Mouse (Mus musculus): ENCODE data around the gene Utp14a. TPM values are rescaled to one million over a fixed set of nuclear protein-coding genes. Genes with fewer than 3 reads are reported as not detected.

Utp14a gene
- total and polyA plus RNA-seq, 3 experiments: 15.2 to 113 (median 68.7) TPM

GRCm38 (mm10) chrX:48318194-48318593 lies 61.5 kb downstream of the Utp14a start:
- Histone ChIP-seq H3K9me3 (replicated peaks) (no peaks in the 10 kb centered on the region), H3K27me3 (ENCODE audit: insufficient read depth, low read length) (0 out of 2 replicates have a peak, but pooled peaks cover 3% of the 10 kb centered on the region), H3K36me3 (replicated peaks) (no peaks in the 10 kb centered on the region), H3K4me1 (ENCODE audit: insufficient read depth, low read depth, low read length) (peaks cover 35% of the 10 kb centered on the region), H3K4me3 (ENCODE audit: low read depth, low read length) (peak overlapping the region; percentile 33; the same call in 1 of the 2 replicates)
- DNase-seq (ENCODE audit: low spot score): no peak
- peak; percentile 69; the same call in 1 of the 2 replicates for ATAC-seq (ENCODE audit: extremely low read depth, insufficient number of reproducible peaks, low FRiP score, poor library complexity, severe bottlenecking)
- TF ChIP-seq GATA1 (IDR thresholded peaks at IDR 0.05; ENCODE audit: borderline replicate concordance, low read length) (no peak), CTCF (IDR thresholded peaks at IDR 0.05; ENCODE audit: low read depth, low read length) (no peak), TAL1 (conservative IDR thresholded peaks at IDR 0.05; ENCODE audit: low read depth, low read length) (no peak), POLR2AphosphoS5 (IDR thresholded peaks at IDR 0.05; ENCODE audit: insufficient replicate concordance, low read depth, low read length) (no peak), GATA2 (IDR thresholded peaks at IDR 0.05; ENCODE audit: borderline replicate concordance, low read depth, low read length) (no peak)

Other genes with a start within 250 kb of the Utp14a start
- gene Apln, start 222.0 kb upstream of the Utp14a start, total RNA-seq (2014; fragmentation: Nextera tagmentation): not detected in 2 replicates
- 0.05 and 0.06 TPM in 2 replicates for gene Apln, start 222.0 kb upstream of the Utp14a start, total RNA-seq (2017)
- gene Apln, start 222.0 kb upstream of the Utp14a start, polyA plus RNA-seq (2012): 0.04 and 0.08 TPM in 2 replicates
- 1.1 and 1.7 TPM in 2 replicates for gene Xpnpep2, start 148.1 kb upstream of the Utp14a start, total RNA-seq (2014; fragmentation: Nextera tagmentation)
- 2.0 and 3.1 TPM in 2 replicates for gene Xpnpep2, start 148.1 kb upstream of the Utp14a start, total RNA-seq (2017)
- gene Xpnpep2, start 148.1 kb upstream of the Utp14a start, polyA plus RNA-seq (2012): 0.25 and 0.39 TPM in 2 replicates
- 0.63 and 1.1 TPM in 2 replicates for gene Sash3, start 110.4 kb upstream of the Utp14a start, total RNA-seq (2014; fragmentation: Nextera tagmentation)
- 9.2 and 10.6 TPM in 2 replicates for gene Sash3, start 110.4 kb upstream of the Utp14a start, total RNA-seq (2017)
- gene Sash3, start 110.4 kb upstream of the Utp14a start, polyA plus RNA-seq (2012): 1.5 and 1.7 TPM in 2 replicates
- 205 and 206 TPM in 2 replicates for gene Zdhhc9, start 48.0 kb upstream of the Utp14a start, total RNA-seq (2014; fragmentation: Nextera tagmentation)
- gene Zdhhc9, start 48.0 kb upstream of the Utp14a start, total RNA-seq (2017): 25.3 and 31.0 TPM in 2 replicates
- 15.5 and 18.3 TPM in 2 replicates for gene Zdhhc9, start 48.0 kb upstream of the Utp14a start, polyA plus RNA-seq (2012)
- 5.6 and 12.2 TPM in 2 replicates for gene Bcorl1, start 84.5 kb downstream of the Utp14a start, total RNA-seq (2014; fragmentation: Nextera tagmentation)
- 2.4 and 6.0 TPM in 2 replicates for gene Bcorl1, start 84.5 kb downstream of the Utp14a start, total RNA-seq (2017)
- 1.7 and 3.0 TPM in 2 replicates for gene Bcorl1, start 84.5 kb downstream of the Utp14a start, polyA plus RNA-seq (2012)
- gene Elf4, start 206.3 kb downstream of the Utp14a start, total RNA-seq (2014; fragmentation: Nextera tagmentation): 87.3 and 92.6 TPM in 2 replicates
- 12.4 and 13.4 TPM in 2 replicates for gene Elf4, start 206.3 kb downstream of the Utp14a start, total RNA-seq (2017)
- gene Elf4, start 206.3 kb downstream of the Utp14a start, polyA plus RNA-seq (2012): 19.9 and 26.5 TPM in 2 replicates

Measured in G1E (cell line).